Mouse (Mus musculus) liver, embryonic 11.5 days (tissue): ENCODE data around the gene Kcng4. TPM values are rescaled to one million over a fixed set of nuclear protein-coding genes. Genes with fewer than 3 reads are reported as not detected.
A peak's percentile ranks its signal among the peaks of the same experiment; 100 is the strongest.

ENCODE experiments used
- ATAC-seq: fragments of 200-750 bp; cut with Nextera tagmentation; replicated peaks from 2 replicates; pipeline ENCODE4 v1.8.0; 2017; ENCODE audit warnings: moderate number of reproducible peaks, mild to moderate bottlenecking, moderate TSS enrichment, moderate library complexity; ENCODE audit not compliant: low FRiP score
- DNase-seq: peaks from one replicate; pipeline ENCODE4 v3.0.0-alpha.2; 2017; ENCODE audit warnings: low spot score
- H3K27ac ChIP-seq: fragments of 300-500 bp; sonication (generic); 2 replicates; pipeline ENCODE4 v1.5.1; 2014; ENCODE audit warnings: mild to moderate bottlenecking, low read depth, low read length, control low read depth
- H3K27me3 ChIP-seq: fragments of 300-500 bp; sonication (generic); replicated peaks from 2 replicates; pipeline ENCODE4 v1.6.1; 2014; ENCODE audit warnings: low read length, mixed read lengths; ENCODE audit not compliant: control insufficient read depth, insufficient read depth
- H3K36me3 ChIP-seq: fragments of 300-500 bp; sonication (generic); 2 replicates; pipeline ENCODE4 v1.6.1; 2014; ENCODE audit warnings: mild to moderate bottlenecking, low read length, moderate library complexity, mixed read lengths; ENCODE audit not compliant: control insufficient read depth, insufficient read depth
- H3K4me1 ChIP-seq: fragments of 300-500 bp; sonication (generic); replicated peaks from 2 replicates; pipeline ENCODE4 v1.6.1; 2014; ENCODE audit warnings: low read length, mixed read lengths; ENCODE audit not compliant: control insufficient read depth, insufficient read depth
- H3K4me2 ChIP-seq: fragments of 300-500 bp; sonication (generic); 2 replicates; pipeline ENCODE4 v1.6.1; 2014; ENCODE audit warnings: mild to moderate bottlenecking, control low read depth, moderate library complexity
- H3K4me3 ChIP-seq: fragments of 300-500 bp; sonication (generic); 2 replicates; pipeline ENCODE4 v1.5.1; 2014; ENCODE audit warnings: low read depth, low read length, control low read depth
- H3K9ac ChIP-seq: fragments of 300-500 bp; sonication (generic); 2 replicates; pipeline ENCODE4 v1.6.1; 2014; ENCODE audit warnings: low read depth, low read length, control low read depth
- H3K9me3 ChIP-seq: fragments of 300-500 bp; sonication (generic); 2 replicates; pipeline ENCODE4 v1.6.1; 2016; ENCODE audit warnings: low read length, inconsistent platforms, mixed read lengths; ENCODE audit not compliant: control insufficient read depth
- WGBS: fragments of 180-500 bp; shearing (Covaris S2); extraction: QIAGEN DNeasy Blood & Tissue Kit; methylation state at CpG from one replicate; pipeline ENCODE4 v1.1.7; 2014; 5-methylcytosine and 5-hydroxymethylcytosine counted together
- polyA plus RNA-seq: library from polyadenylated mRNA; unstranded; fragments of >200 nt; fragmentation: Nextera tagmentation; extraction: Ambion mirVana; gene quantifications from 2 replicates; pipeline ENCODE4 v1.2.1, GENCODE M21; 2014

Kcng4 gene
- polyA plus RNA-seq, 1 experiment from 2014 or later, result not detected

GRCm38 (mm10) chr8:119668447-119668846 is 33.0 kb upstream of the Kcng4 start:
- Histone ChIP-seq H3K27me3 (no peaks in the 10 kb centered on the region; the same call in none of the 2 replicates), H3K9ac (no peak overlapping the region), H3K4me2 (no peak overlapping the region), H3K9me3 (no peaks in the 10 kb centered on the region), H3K27ac (no peak overlapping the region), H3K36me3 (no peaks in the 10 kb centered on the region), H3K4me3 (no peak overlapping the region), H3K4me1 (0 out of 2 replicates have a peak, but pooled peaks cover 5% of the 10 kb centered on the region)
- 63% methylated on average over 9 of the region's 9 CpGs for WGBS
- no peak for ATAC-seq
- no peak for DNase-seq

- 22% methylated on average over 14 of the region's 14 CpGs for WGBS
- Histone ChIP-seq H3K4me1 (peaks cover 6% of the 10 kb centered on the region; the same call in 1 of the 2 replicates), H3K4me3 (no peak within 1 kb of the TSS), H3K9me3 (no peaks in the 10 kb centered on the region), H3K9ac (no peak within 1 kb of the TSS), H3K27me3 (no peaks in the 10 kb centered on the region; the same call in none of the 2 replicates), H3K36me3 (no peaks in the 10 kb centered on the region), H3K27ac (no peak within 1 kb of the TSS), H3K4me2 (no peak within 1 kb of the TSS)
- DNase-seq (no peak), ATAC-seq (no peak)
Measured at GRCm38 (mm10) chr8:119666219-119666951, 30.9 kb upstream of the Kcng4 start, which contains the start of gene Wfdc1. TSS of gene Wfdc1 (plus strand) at chr8:119666365.

- 66% methylated on average over 6 of the region's 6 CpGs for WGBS
- no peaks in the 10 kb centered on the region; the same call in none of the 2 replicates for H3K27me3 ChIP-seq
Measured at GRCm38 (mm10) chr8:119665270-119665669, 29.8 kb upstream of the Kcng4 start.

GRCm38 (mm10) chr8:119663440-119663839 is 28.0 kb upstream of the Kcng4 start:
- Histone ChIP-seq H3K9ac (no peak overlapping the region), H3K27ac (no peak overlapping the region), H3K4me1 (peaks cover 10% of the 10 kb centered on the region), H3K4me2 (no peak overlapping the region), H3K36me3 (no peaks in the 10 kb centered on the region), H3K27me3 (no peaks in the 10 kb centered on the region; the same call in none of the 2 replicates), H3K9me3 (no peaks in the 10 kb centered on the region), H3K4me3 (no peak overlapping the region)
- 63% methylated on average over 11 of the region's 11 CpGs for WGBS
- ATAC-seq (no peak), DNase-seq (no peak)

More at GRCm38 (mm10) chr8:119665270-119665669, 29.8 kb upstream of the Kcng4 start:
- H3K4me1 ChIP-seq, result peaks cover 10% of the 10 kb centered on the region
- H3K27ac ChIP-seq, result no peak overlapping the region
- H3K9ac ChIP-seq, result no peak overlapping the region
- H3K9me3 ChIP-seq, result no peaks in the 10 kb centered on the region
- H3K4me3 ChIP-seq, result no peak overlapping the region
- H3K36me3 ChIP-seq, result no peaks in the 10 kb centered on the region
- H3K4me2 ChIP-seq, result no peak overlapping the region
- ATAC-seq (no peak), DNase-seq (no peak)

GRCm38 (mm10) chr8:119661892-119662291 is 26.4 kb upstream of the Kcng4 start:
- Histone ChIP-seq H3K4me2 (no peak overlapping the region), H3K4me3 (no peak overlapping the region), H3K9me3 (no peaks in the 10 kb centered on the region), H3K27ac (no peak overlapping the region), H3K9ac (no peak overlapping the region), H3K27me3 (no peaks in the 10 kb centered on the region; the same call in none of the 2 replicates), H3K36me3 (no peaks in the 10 kb centered on the region), H3K4me1 (peaks cover 10% of the 10 kb centered on the region)
- 69% methylated on average over 6 of the region's 6 CpGs for WGBS
- no peak for DNase-seq
- no peak for ATAC-seq

GRCm38 (mm10) chr8:119661081-119661480 is 25.6 kb upstream of the Kcng4 start:
- Histone ChIP-seq H3K9ac (no peak overlapping the region), H3K4me2 (no peak overlapping the region), H3K27me3 (no peaks in the 10 kb centered on the region; the same call in 1 of the 2 replicates), H3K4me1 (peaks cover 10% of the 10 kb centered on the region), H3K4me3 (no peak overlapping the region), H3K27ac (no peak overlapping the region), H3K36me3 (no peaks in the 10 kb centered on the region), H3K9me3 (no peaks in the 10 kb centered on the region)
- DNase-seq, result no peak
- peak; percentile 54 for ATAC-seq
- WGBS, result 25% methylated on average over 9 of the region's 9 CpGs

GRCm38 (mm10) chr8:119656709-119657464 is 21.4 kb upstream of the Kcng4 start:
- Histone ChIP-seq H3K9ac (no peak overlapping the region), H3K36me3 (no peaks in the 10 kb centered on the region), H3K4me2 (no peak overlapping the region), H3K27ac (no peak overlapping the region), H3K9me3 (no peaks in the 10 kb centered on the region), H3K27me3 (no peaks in the 10 kb centered on the region), H3K4me3 (no peak overlapping the region), H3K4me1 (peaks cover 10% of the 10 kb centered on the region)
- ATAC-seq (no peak), DNase-seq (no peak)
- 57% methylated on average over 5 of the region's 5 CpGs for WGBS

GRCm38 (mm10) chr8:119651324-119651723 is 15.8 kb upstream of the Kcng4 start:
- H3K4me1 ChIP-seq, result no peaks in the 10 kb centered on the region; the same call in 1 of the 2 replicates
- H3K9me3 ChIP-seq, result no peaks in the 10 kb centered on the region
- ATAC-seq (no peak), DNase-seq (no peak)
- H3K27ac ChIP-seq, result no peak overlapping the region
- H3K4me3 ChIP-seq, result no peak overlapping the region
- no peaks in the 10 kb centered on the region for H3K36me3 ChIP-seq
- H3K27me3 ChIP-seq, result no peaks in the 10 kb centered on the region
- WGBS, result 61% methylated on average over 2 of the region's 2 CpGs
- H3K9ac ChIP-seq, result no peak overlapping the region
- no peak overlapping the region for H3K4me2 ChIP-seq
